Mouse (Mus musculus): ENCODE results near the gene Scamp2.

DNA sequence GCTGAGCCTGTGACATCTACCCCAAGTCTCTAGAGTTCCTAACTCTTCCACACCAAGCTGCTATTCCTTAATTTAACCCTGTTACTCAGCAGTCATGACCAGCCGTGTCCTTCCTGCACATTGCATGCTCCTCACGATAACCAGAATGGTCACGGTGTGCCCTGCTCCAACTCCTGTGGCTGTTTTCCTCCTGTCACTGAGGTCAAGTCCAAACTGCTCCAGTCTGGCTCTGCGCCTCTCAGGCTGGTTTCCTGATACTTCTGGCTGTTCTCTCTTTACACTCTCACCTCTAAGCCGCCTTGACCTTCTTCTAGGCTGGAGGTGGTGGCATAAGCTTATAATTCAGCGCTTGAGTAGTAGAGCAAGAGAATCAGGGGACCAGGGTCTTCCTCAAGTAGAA, 7.8 kb downstream of the Scamp2 start:
- TF ChIP-seq POLR2A (IDR thresholded peaks at IDR 0.05; ENCODE audit: borderline replicate concordance, extremely low read depth, insufficient read depth, insufficient read length, poor library complexity, severe bottlenecking) (no peak), CTCF (IDR thresholded peaks at IDR 0.05; ENCODE audit: borderline replicate concordance, extremely low read depth, insufficient read depth, insufficient read length) (no peak)
